Mouse (Mus musculus): ENCODE measurements around the gene Igsf6.

DNA sequence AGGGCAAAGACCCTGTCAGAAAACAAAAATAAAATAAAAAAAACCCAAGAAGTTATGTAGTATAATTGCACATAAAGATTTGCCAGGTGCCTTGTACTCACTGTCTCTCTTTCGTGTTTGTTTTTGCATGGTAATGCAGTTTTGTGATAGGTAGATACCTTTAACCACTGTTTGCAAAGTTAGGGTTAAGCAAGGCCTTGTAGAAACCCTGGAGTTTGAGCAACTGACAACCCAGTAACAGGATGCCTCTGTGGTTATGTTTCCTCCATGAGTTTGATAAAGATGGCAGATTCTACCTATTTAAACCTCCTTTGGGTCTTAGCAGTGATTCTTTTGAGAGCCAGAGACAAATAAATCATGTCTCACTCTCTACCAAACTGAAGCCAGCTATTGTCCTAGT, 30.9 kb downstream of the Igsf6 start:
- TF ChIP-seq MAX (IDR thresholded peaks at IDR 0.05; ENCODE audit: low read depth) (no peak), E2F4 (IDR thresholded peaks at IDR 0.05; ENCODE audit: insufficient read depth) (no peak)

All from myocyte (in vitro differentiated cells).